Mouse (Mus musculus) activated CD4-positive, CD25-positive, alpha-beta regulatory T cell (primary cell): ENCODE measurements around the gene Vmn2r24. TPM values are rescaled to one million over a fixed set of nuclear protein-coding genes. Genes with fewer than 3 reads are reported as not detected.

Experiments
- polyA plus RNA-seq, 2 experiments: library from polyadenylated mRNA; unstranded; fragments of 100-300 nt; shearing (Covaris generic); gene quantifications; one replicate each; pipeline ENCODE4 v1.2.1; 2017

Gene Vmn2r24
- under 1 TPM in 1 of 2 experiments, not detected in 1; 0.18 TPM for polyA plus RNA-seq

GRCm38 (mm10) chr6:123778579-123778978, at the start of gene Vmn2r24:
Gene Vmn2r24, plus strand, starts transcription at chr6:123778879.

GRCm38 (mm10) chr6:123853363-123853762, 74.7 kb downstream of the Vmn2r24 start, which contains the start of gene Vmn2r25:
Gene Vmn2r25, minus strand, starts transcription at chr6:123853463.

Other genes starting within 250 kb of the Vmn2r24 start
- not detected for gene Vmn2r21, start 245.5 kb upstream of the Vmn2r24 start, polyA plus RNA-seq
- gene Vmn2r22, start 128.2 kb upstream of the Vmn2r24 start, polyA plus RNA-seq = under 1 TPM in 1 of 2 experiments, not detected in 1; 0.04 TPM
- under 1 TPM in 1 of 2 experiments, not detected in 1; 0.07 TPM for gene Vmn2r23, start 76.2 kb upstream of the Vmn2r24 start, polyA plus RNA-seq
- not detected for gene Vmn2r25, start 74.6 kb downstream of the Vmn2r24 start, polyA plus RNA-seq
- not detected for gene Vmn2r26, start 245.7 kb downstream of the Vmn2r24 start, polyA plus RNA-seq